Mouse (Mus musculus) brain, adult 2 months (tissue): ENCODE measurements around the gene Defb19.

Experiments used
- DNase-seq: peaks from one replicate; pipeline ENCODE4 v3.0.0; 2011; ENCODE audit warnings: low read depth, low spot score

Gene Defb19

DNA sequence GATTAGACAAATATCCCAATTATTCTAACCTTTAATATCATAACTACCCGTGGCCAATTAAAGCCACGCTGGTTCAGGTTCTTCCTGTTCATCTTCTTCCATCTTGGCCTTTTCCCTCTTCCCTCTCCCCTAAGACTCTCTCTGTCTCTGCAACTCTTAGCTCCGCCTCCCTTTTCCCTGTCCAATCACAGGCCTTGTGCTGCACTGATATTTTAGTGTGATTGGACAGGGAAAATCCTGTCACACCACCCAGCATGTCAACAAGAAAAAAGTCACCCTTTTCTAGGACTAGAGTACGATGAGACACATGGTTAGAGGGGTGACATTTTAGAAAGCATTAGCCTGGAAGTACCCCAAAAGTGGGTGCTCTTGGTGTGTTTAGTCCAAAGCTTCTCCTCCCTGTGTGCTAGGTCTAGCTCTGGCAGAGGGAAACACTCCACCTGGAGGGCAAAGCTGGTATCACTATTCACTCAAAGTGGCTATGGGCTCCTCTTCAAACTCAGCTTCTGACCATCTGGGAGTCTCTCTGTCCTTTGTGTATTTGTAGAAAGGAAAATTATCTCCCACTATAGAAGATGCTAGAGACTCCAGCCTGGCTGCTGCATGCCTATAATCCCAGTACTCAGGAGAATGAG is 6.9 kb upstream of the Defb19 start:
- DNase-seq = peak; percentile 21

DNA sequence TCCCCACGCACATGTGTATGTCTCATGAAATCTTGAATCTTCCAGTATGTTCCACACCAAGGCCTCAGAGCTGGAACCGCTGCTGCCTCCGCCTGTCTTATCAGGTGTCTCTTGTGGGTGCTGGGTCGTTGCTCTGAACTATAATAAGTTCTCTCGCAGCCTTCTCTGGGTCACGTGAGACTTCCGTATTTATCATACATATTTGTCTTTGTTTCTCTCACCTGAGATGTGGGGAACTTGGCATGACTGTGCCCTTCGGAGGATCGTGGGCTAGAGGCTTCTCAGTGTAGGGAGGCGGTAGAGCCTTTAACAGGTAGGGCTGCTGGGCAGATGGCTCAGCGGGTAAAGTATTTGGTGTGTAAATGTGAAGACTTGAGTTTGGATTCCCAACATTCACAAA is 500 bp upstream of the Defb19 start:
- DNase-seq = no peak

GRCm38 (mm10) chr2:152573484-152573883 is 6.6 kb downstream of the Defb19 start:
- no peak for DNase-seq

DNA sequence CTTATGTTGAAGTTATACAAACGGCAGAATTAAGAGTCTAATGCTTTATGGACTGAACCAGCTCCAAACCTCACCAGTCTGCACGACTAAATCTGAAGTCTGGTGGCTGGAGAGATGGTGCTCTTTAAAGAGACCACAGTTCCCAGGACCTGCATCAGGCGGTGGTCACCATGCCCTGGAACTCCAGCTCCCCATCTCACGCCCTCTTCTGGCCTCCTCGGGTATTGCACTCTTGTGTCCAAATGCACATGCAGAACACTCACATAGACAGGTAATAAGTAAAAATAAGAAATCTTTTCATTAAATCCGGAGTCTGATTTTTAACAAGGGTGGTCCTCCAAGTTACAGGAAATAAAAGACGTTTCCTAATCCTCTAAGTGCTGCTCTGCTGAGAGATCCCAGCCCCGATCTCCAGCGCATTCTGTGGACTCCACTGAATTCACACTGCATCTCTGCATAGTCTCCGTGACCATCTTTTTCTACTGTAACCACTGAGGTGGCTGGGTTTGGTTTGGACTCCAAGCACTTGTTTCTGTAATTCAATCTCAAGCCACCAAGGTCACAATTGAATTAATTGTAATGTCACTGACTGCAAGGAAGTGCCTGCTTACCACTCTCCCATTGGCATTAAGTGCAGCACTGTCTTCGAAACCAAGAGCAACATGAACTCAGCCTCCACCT is 7.9 kb downstream of the Defb19 start, which contains the start of gene Defb21:
Gene Defb21 (plus strand): TSS at position 631 of the 681 bp plus-strand sequence.
- no peak for DNase-seq

DNA sequence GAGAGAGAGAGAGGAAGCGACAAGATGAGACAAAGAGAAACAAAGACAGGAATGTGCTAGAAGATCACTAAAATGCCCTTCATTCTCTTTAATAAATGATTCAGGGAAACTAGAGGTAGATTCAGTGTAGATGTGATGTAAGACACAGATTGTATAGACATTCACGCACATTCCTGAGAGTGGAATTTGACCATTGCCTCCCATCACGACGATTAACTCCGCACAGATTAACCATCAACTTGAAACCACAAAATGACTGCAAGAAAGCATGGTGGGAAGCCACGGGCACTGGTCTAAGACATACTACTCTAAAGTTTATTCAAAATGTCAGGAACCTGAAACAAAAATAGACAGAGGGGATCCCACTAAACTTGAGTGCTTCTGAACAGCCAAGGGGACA is 9.8 kb downstream of the Defb19 start:
- no peak for DNase-seq

GRCm38 (mm10) chr2:152569881-152570280 is 10.2 kb downstream of the Defb19 start:
- DNase-seq = no peak

- DNase-seq = no peak
These were observed 11.1 kb downstream of the Defb19 start, which contains the start of gene Gm17416 for GRCm38 (mm10) chr2:152569038-152569437. TSS of gene Gm17416 (plus strand) at chr2:152569338.

DNA sequence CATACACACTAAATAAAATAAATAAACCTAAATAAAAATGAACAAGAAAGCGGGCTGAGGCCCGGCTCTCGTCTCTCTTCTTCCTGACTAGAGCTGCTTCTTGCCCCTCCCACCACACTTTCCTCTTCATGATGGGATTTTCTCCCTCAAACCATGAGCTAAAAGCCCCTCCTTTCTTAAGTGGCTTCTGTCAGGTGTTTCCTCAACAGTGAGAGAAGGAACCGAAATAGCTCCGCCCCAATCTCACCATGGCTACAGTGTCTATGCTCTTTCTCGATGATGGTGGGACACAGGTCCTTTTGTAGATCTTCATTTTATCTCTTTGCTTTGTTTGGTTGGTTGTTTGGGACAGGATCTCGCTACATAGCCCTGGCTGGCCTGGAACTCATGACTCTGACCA is 23.5 kb downstream of the Defb19 start:
- DNase-seq = no peak

DNA sequence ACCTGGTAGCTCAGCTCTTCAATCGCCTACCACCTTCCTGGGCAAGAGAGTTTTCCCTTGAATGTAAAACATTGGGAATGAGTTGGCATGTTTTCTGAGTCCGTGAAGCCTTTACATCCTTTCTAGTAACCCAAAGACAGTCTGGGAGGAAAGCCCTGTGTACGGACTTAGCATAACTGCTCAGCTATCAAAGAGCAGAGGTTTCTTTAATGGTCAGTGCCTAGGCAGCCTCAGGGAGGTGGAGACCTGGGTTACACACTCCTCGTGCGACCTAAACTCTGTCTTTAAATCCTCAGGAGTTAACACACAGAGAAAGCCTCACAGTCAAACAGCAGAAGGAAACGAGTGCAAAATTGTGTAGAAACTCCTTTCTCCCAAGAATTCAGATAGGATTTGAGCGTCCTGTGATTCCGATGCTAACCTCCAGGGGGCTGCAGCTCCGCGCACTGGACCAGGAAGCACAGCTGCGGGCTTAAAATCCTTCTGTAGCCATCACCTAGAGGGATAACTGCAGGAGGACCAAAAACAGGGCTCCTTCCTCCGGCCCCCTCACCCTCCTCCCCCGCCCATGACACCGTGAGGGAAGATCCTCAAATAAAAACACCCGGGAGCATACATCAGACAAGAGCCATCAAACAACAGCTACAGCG is 26.2 kb downstream of the Defb19 start:
- peak; percentile 79 for DNase-seq

DNA sequence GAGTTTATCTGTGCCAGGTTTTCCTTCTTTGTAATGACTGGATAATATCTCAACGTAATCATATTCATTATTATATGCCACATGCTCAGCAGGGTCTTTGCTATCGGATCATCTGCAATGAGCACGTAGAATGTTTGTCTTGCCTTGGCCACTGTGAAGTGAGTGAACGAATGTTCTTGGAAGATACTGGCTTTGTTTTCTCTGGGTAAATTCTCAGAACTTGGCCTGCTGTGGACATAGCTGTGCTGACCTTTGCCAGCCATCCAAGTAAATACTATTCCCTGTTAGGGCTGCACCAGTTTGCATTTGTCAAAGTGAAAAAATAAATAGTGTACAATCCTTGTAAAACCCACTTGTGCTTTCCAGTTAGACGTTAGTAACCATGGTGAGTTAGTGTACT is 32.0 kb downstream of the Defb19 start:
- no peak for DNase-seq

DNA sequence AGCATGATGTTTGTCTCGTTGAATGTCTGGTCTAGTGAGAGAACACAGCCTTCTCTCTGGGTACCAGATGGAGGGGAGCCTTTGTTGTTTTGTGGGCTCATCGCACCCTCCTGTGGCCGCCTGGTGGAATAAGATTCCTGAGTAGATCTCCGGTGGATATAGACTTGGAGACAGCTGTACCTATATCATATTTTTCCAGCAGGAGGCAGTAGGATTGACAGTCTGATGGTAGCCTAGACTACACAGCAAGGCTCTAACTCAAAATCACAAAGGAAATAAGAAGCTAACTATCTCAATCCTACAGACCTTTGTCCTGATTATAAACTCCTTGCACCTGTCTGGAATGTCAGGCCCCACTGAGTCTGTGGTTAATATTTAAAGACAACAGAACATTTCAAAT is 35.4 kb downstream of the Defb19 start:
- DNase-seq = peak; percentile 80

- DNase-seq = no peak
These were observed 36.6 kb downstream of the Defb19 start for GRCm38 (mm10) chr2:152543478-152543877.

GRCm38 (mm10) chr2:152542897-152543296 is 37.2 kb downstream of the Defb19 start:
- no peak for DNase-seq

GRCm38 (mm10) chr2:152541979-152542378 is 38.1 kb downstream of the Defb19 start:
- DNase-seq = no peak

DNA sequence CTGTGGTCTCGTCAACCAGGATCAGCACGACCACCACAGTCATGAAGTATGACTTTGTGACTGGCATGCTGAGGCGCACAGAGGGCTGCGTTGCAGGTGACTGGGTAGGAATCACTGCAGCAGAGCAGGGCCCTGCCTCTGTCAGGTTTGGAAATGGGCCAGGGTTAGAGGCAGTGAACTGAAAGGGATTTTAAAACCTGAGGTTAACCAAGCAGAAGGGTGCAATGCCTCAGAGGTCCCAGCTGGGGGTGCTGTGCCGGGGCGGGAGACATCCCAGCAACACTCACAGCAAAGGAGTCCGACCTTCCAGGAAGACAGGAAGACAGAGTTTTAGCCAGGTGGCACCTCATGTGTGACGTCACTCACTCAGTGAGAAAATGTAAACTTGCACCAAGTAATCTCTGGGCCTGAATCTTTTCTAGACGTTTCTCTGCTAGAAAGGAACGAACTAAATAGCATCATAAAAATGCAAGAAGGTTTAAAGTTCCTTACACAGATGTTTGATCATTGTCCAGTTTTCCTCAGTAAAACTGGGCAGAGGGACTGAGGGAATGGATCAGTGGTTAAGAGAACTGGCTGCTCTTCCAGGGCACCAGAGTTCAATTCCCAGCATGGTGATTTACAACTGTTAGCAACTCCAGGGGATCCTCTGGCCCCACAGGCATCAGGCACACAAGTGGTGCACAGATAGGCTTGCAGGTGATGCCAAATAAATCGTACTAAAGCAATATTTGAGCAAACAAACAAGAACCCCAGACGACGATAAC is 40.0 kb downstream of the Defb19 start, which contains the start of gene Defb29:
Gene Defb29 (minus strand): TSS at position 155 of the 767 bp plus-strand sequence.
- DNase-seq = no peak
